ENCODE assay signal across 25 mouse cellular contexts in genomic region chr2:64582258-64582657, GRCm38 (mm10).
"Had no signal": no experiment of that assay in that cellular context is flagged by ENCODE, and none has a peak within 500 bp of the region (broad histone marks: within the 10 kb centered on the region; RNA-seq: fewer than 3 reads in every experiment).

No protein-coding gene starts in this region.

- H3K4me3 ChIP-seq: heart, adult 2 months; heart, embryonic 13.5 days; heart, embryonic 15.5 days; hindbrain, embryonic 10.5 days; hindbrain, embryonic 12.5 days; intestine, embryonic 15.5 days; layer of hippocampus, adult 2 months; left cerebral cortex, adult 2 months; limb, embryonic 10.5 days; limb, embryonic 12.5 days; liver, embryonic 13.5 days; liver, embryonic 15.5 days had no signal

- H3K27me3 ChIP-seq: heart, embryonic 13.5 days; heart, embryonic 15.5 days; hindbrain, embryonic 12.5 days; intestine, embryonic 15.5 days; limb, embryonic 12.5 days; liver, embryonic 13.5 days; liver, embryonic 15.5 days had no signal

- H3K27ac ChIP-seq: heart, adult 2 months; heart, embryonic 13.5 days; heart, embryonic 15.5 days; hindbrain, embryonic 10.5 days; hindbrain, embryonic 12.5 days; hindbrain, embryonic 14.5 days; intestine, embryonic 15.5 days; layer of hippocampus, adult 2 months; left cerebral cortex, adult 2 months; limb, embryonic 10.5 days; limb, embryonic 12.5 days; liver, embryonic 13.5 days; liver, embryonic 15.5 days had no signal

- H3K4me2 ChIP-seq: heart, embryonic 11.5 days; heart, embryonic 13.5 days; heart, embryonic 15.5 days; hindbrain, embryonic 12.5 days; hindbrain, embryonic 14.5 days; intestine, embryonic 15.5 days; limb, embryonic 12.5 days; liver, embryonic 11.5 days; liver, embryonic 13.5 days; liver, embryonic 15.5 days had no signal

- H3K36me3 ChIP-seq: heart, embryonic 13.5 days; heart, embryonic 15.5 days; hindbrain, embryonic 10.5 days; hindbrain, embryonic 12.5 days; intestine, embryonic 15.5 days; limb, embryonic 10.5 days; limb, embryonic 12.5 days; liver, embryonic 13.5 days; liver, embryonic 15.5 days had no signal

- DNase-seq: gastrocnemius, postnatal 14 days; gastrocnemius, postnatal 36 days; heart, adult 11 months; heart, adult 2 months; heart, postnatal 4 days; kidney, adult 18-20 months; kidney, adult 8-10 months; kidney, postnatal 10 days; kidney, postnatal 25 days; kidney, postnatal 4 days; liver; liver, embryonic 13.5 days had no signal

- H3K4me1 ChIP-seq: heart, embryonic 13.5 days; heart, embryonic 15.5 days; hindbrain, embryonic 10.5 days; hindbrain, embryonic 12.5 days; intestine, embryonic 15.5 days; limb, embryonic 10.5 days; limb, embryonic 12.5 days; liver, embryonic 13.5 days; liver, embryonic 15.5 days had no signal
